Mouse (Mus musculus) leukemia stem cell, adult 10-12 weeks (primary cell): ENCODE measurements around the gene Kctd12. TPM values are rescaled to one million over a fixed set of nuclear protein-coding genes. Genes with fewer than 3 reads are reported as not detected.

Experiments
- polyA plus RNA-seq: library from polyadenylated mRNA; stranded (reverse); fragments of >175 nt; gene quantifications from 2 replicates; pipeline ENCODE4 v1.2.3, GENCODE M21; 2012; ENCODE audit warnings: low replicate concordance

Gene Kctd12
- polyA plus RNA-seq = 19.5 and 28.8 TPM in 2 replicates

DNA sequence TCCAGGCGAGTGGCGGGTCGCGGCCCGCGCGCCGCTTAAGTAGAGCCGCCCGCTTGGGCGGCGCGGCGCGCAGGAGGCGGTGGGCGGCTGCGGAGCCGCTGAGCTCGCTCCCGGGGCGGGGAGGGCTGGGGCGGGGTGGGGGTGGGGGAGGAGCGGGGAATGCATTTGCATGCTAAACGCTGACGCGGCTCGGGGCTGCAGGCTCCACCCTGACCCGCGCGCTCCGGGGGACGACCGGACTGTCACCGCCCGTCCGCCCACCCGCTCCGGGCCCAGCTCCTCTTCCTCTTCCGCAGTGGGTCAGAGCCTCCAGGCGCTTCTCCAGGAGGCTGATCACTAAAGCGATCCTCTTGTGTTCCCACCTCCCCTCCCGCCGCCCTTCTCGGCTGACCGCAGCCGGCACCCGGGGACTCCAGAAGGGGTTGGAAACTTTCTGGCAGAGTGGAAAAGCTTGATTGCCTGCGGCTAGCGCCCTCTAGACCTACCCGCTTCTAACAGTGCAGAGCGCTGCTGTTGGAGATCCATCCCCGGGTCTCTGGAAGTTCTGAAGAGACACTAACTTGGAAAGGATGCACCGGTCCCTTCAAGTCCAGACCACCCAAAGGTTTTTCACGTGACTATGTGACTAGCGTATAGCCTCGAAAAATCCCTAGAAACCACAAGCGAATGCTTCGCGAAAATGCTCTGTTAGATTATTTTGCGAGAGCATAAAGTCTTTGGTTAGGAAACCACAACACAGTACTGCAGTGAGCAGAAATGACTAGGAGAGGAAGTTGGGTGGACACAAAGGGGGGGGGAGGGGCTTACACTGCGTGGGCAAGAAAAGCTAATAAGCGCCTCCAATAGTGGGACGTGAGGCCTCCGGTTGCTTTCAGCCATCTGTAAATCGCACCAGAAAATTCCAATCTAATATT is at the start of gene Kctd12:
TSS of gene Kctd12 (minus strand) at position 11 of the 914 bp plus-strand sequence.

Other genes starting within 250 kb of the Kctd12 start
- not detected in 2 replicates for gene Acod1, start 64.3 kb upstream of the Kctd12 start, polyA plus RNA-seq
- 4.1 and 8.9 TPM in 2 replicates for gene Cln5, start 87.6 kb upstream of the Kctd12 start, polyA plus RNA-seq
- 5.5 and 12.9 TPM in 2 replicates for gene Fbxl3, start 116.9 kb upstream of the Kctd12 start, polyA plus RNA-seq